Mouse (Mus musculus): Measurements from ENCODE around the gene Cacng7.

The Cacng7 gene

DNA sequence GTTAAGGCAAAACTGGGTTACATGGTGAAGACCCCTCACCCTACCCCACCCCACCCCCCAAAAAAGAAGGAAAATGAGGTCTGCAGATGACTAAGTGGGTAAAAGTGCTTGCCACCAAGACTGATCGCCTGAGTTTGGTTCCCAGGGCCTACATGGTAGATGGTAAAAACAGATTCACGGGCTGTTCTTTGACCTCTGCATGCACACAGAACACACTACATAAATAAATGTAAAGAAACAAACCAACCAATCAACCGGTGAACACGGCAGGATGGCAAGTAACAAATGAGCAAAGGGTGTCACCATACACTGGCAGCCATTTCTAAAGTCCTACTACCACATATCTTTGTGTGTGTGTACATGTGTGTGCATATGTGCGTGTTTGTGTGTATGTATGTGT is 15.6 kb downstream of the Cacng7 start:
- DNase-seq: no peak

DNA sequence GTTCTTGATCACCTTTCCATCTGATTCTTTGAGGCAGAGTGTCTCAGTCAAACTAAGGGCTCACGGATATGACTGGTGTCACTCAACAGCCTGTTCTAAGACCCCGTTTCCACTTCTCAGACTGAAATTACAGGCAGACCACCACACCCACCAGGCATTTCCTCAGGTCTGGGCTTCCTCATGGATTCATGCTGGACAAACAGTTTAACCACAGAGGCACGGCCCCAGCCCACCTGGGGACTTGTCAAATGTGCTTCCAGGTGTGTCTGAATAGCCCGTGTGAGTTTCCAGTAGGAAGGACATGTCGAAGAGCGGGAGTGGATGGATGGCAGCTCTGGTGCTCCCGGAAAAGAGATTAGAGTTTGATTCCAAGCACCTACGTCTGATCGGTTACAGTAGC is 17.0 kb downstream of the Cacng7 start:
- no peak for DNase-seq

DNA sequence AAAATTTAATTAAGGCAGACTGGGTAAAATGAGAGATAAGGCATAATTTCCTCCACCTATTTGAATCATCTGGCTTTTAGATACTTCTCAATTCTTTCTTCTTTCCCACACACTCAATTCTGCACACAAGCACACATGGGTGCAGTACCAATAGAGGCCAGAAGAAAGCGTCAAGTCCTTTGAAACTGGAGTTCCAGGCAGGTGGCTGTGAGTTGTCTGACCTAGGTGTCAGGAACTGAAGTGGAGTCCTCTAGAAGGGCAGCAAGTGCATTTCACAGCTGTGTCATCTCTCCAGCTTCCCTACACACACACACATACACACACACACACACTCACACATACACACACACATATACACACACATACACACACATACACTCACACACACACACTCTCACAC is 18.8 kb downstream of the Cacng7 start:
- no peak for DNase-seq

DNA sequence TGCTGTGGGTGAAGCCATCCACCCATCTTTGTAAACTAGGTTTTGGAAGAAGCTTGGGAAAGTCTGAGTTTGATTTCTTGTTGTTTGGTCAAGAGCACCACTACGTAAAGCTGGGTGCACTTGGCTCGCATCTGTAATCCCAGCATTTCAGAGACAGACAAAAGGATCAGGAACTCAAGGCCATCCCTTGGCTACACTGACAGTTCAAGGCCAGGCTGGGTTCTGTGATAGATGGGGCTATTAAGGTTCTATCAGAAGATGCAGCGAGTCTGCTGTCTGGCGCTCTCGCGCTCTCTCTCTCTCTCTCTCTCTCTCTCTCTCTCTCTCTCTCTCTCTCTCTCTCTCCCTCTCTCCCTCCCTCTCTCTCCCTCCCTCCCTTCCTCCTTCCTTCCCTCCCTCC is 22.1 kb downstream of the Cacng7 start:
- DNase-seq: no peak

- no peak for DNase-seq
Observed at GRCm38 (mm10) chr7:3360678-3361077, 27.9 kb downstream of the Cacng7 start.

GRCm38 (mm10) chr7:3365547-3366279 is 33.0 kb downstream of the Cacng7 start:
- no peak for DNase-seq

DNA sequence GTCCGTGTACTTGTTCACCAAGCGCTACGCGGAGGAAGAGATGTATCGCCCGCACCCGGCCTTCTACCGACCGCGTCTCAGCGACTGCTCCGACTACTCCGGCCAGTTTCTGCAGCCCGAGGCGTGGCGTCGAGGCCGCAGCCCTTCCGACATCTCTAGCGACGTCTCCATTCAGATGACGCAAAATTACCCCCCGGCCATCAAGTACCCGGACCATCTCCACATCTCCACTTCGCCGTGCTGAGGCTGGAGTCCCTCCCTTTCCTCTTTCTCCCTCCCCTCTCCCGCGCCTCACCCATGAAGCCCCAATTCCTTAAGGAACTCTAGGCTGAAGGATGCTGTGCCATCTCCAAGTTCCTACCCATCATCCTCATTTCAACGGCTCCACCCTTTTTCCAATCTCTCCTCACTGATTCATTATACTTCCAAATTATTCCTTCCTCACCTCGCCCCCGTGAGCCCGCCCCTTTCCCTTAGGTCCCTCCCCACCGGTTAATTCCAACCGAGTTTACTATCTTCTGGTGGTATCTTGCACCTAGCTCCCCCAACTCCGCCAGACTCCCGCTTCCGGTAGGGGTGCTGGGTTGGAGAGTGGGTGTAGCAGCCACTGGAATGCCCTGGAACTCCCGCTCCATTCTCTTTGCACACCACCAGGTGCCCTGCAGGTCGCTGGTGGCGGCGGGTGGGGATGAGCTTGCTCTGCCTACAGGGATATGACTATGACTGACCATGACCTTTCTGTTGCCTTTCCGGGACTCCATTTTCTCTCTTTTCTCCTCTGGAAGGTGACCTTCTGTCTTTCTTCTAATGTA is 34.2 kb downstream of the Cacng7 start:
- no peak for DNase-seq

GRCm38 (mm10) chr7:3367569-3367968 is 34.8 kb downstream of the Cacng7 start:
- DNase-seq: no peak

GRCm38 (mm10) chr7:3368311-3368710 is 35.6 kb downstream of the Cacng7 start:
- no peak for DNase-seq

GRCm38 (mm10) chr7:3369189-3369588 is 36.4 kb downstream of the Cacng7 start:
- no peak for DNase-seq

GRCm38 (mm10) chr7:3370407-3370806 is 37.7 kb downstream of the Cacng7 start:
- no peak for DNase-seq

DNA sequence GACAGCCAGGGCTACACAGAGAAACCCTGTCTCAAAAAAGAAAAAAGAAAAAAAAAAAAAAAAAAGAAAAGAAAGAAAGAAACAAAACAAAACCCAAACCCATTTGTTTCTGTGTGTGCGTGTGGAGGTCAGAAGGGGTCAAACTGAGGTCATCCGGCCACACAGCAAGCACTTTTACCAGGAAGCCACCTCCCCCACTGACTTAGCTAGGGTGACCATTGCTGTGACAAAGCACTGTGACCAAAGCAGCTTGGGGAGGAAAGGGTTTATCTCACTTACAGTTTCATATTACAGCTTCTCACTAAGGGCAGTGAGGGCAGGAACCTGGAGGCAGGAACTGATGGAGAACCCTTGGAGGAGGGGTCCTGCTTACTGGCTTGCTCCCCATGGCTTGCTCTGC is 39.6 kb downstream of the Cacng7 start:
- DNase-seq: no peak

DNA sequence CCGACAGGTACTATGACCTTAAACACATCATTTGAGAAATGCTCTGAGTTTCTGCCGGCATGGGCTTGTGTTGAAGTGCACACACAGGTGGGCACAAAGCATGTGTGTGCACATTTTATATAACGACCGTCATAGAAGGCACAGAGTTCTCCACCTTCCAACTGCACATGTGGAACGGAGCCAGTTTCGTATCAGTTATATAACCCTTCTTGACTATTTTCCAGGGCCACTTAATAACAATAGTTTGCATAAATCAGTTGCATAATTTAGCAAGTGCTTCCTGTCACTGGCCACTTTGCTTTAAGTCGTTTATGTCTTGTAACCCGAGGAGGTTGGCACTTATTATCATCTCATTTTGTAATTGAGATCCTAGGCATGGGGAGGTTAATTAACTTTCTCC is 41.0 kb downstream of the Cacng7 start:
- no peak for DNase-seq

- no peak for DNase-seq
Observed at GRCm38 (mm10) chr7:3376831-3377230, 44.1 kb downstream of the Cacng7 start.

- no peak for DNase-seq
Observed at GRCm38 (mm10) chr7:3382123-3382522, 49.4 kb downstream of the Cacng7 start.

GRCm38 (mm10) chr7:3384807-3385319 is 52.1 kb downstream of the Cacng7 start:
- no peak for DNase-seq

GRCm38 (mm10) chr7:3386036-3386730 is 53.4 kb downstream of the Cacng7 start:
- DNase-seq: no peak

GRCm38 (mm10) chr7:3387761-3388160 is 55.0 kb downstream of the Cacng7 start:
- no peak for DNase-seq

DNA sequence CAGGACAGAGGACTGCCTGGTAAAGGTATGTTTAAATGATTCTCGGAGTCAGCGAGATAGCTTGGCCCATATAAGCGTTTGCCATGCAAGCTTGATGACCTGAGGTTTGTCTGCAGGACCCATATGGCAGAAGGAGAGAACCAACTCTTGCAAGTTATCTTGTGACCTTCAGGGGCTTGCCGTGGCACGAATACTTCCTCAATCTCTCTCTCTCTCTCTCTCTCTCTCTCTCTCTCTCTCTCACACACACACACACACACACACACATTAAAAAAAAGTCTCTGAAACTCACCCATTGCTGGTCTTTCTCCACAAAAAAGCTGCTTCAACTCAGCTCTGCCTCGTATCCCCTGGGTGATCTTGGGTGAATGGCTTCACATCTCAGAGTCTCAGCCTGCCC is 56.1 kb downstream of the Cacng7 start:
- DNase-seq: no peak

GRCm38 (mm10) chr7:3389444-3390412 is 57.0 kb downstream of the Cacng7 start:
- peak; percentile 37 for DNase-seq

- no peak for DNase-seq
Observed at GRCm38 (mm10) chr7:3390413-3391080, 57.8 kb downstream of the Cacng7 start, which contains the start of gene Cacng8. TSS of gene Cacng8 (plus strand) at chr7:3390683.

- no peak for DNase-seq
Observed at GRCm38 (mm10) chr7:3391081-3391451, 58.3 kb downstream of the Cacng7 start.
